Mouse (Mus musculus) activated CD4-positive, CD25-positive, alpha-beta regulatory T cell, adult 4 months (primary cell): ENCODE data around the gene Itgad. TPM values are rescaled to one million over a fixed set of nuclear protein-coding genes. Genes with fewer than 3 reads are reported as not detected.
A peak's percentile ranks its signal among the peaks of the same experiment; 100 is the strongest.

Experiments
- ATAC-seq: one replicate; pipeline ENCODE4 v1.8.0; 2017
- polyA plus RNA-seq, 2 experiments: library from polyadenylated mRNA; unstranded; fragments of 100-300 nt; shearing (Covaris generic); gene quantifications; one replicate each; pipeline ENCODE4 v1.2.1; 2017

The Itgad gene
- polyA plus RNA-seq, 2 experiments from 2014 or later = 0.40 TPM; not detected in 1

GRCm38 (mm10) chr7:128244410-128245025 is 90.3 kb downstream of the Itgad start:
- no peak for ATAC-seq

- ATAC-seq = no peak
Observed at GRCm38 (mm10) chr7:128245547-128245946, 91.4 kb downstream of the Itgad start.

- ATAC-seq = no peak
Observed at GRCm38 (mm10) chr7:128246496-128247391, 92.6 kb downstream of the Itgad start, which contains the start of gene Tgfb1i1. TSS of gene Tgfb1i1 (plus strand) at chr7:128246812.

- ATAC-seq = peak; percentile 46
Observed at GRCm38 (mm10) chr7:128247443-128247842, 93.3 kb downstream of the Itgad start.

GRCm38 (mm10) chr7:128248081-128249042 is 94.2 kb downstream of the Itgad start:
- ATAC-seq = no peak

- ATAC-seq = no peak
Observed at GRCm38 (mm10) chr7:128249998-128250397, 95.8 kb downstream of the Itgad start.

GRCm38 (mm10) chr7:128251946-128252345 is 97.8 kb downstream of the Itgad start:
- no peak for ATAC-seq

GRCm38 (mm10) chr7:128252609-128253008 is 98.4 kb downstream of the Itgad start:
- ATAC-seq = no peak

GRCm38 (mm10) chr7:128254978-128255377 is 100.8 kb downstream of the Itgad start:
- ATAC-seq = no peak

- ATAC-seq = no peak
Observed at GRCm38 (mm10) chr7:128255757-128256156, 101.6 kb downstream of the Itgad start.

GRCm38 (mm10) chr7:128256783-128257334 is 102.7 kb downstream of the Itgad start:
- no peak for ATAC-seq

- ATAC-seq = no peak
Observed at GRCm38 (mm10) chr7:128265411-128265810, 111.2 kb downstream of the Itgad start, which contains the start of gene Slc5a2. TSS of gene Slc5a2 (plus strand) at chr7:128265657.

GRCm38 (mm10) chr7:128266056-128266455 is 111.9 kb downstream of the Itgad start:
- ATAC-seq = no peak

- ATAC-seq = no peak
Observed at GRCm38 (mm10) chr7:128267391-128267790, 113.2 kb downstream of the Itgad start.

GRCm38 (mm10) chr7:128267813-128268212 is 113.6 kb downstream of the Itgad start:
- ATAC-seq = no peak

GRCm38 (mm10) chr7:128270431-128270850 is 116.3 kb downstream of the Itgad start:
- no peak for ATAC-seq

- ATAC-seq = no peak
Observed at GRCm38 (mm10) chr7:128271496-128271895, 117.3 kb downstream of the Itgad start.

Other genes starting within 250 kb of the Itgad start
- gene Kat8, start 241.9 kb upstream of the Itgad start, polyA plus RNA-seq = 10 to 100 TPM; 29.9 to 32.1 TPM
- gene Prss8, start 224.3 kb upstream of the Itgad start, polyA plus RNA-seq = not detected
- gene Prss36, start 207.7 kb upstream of the Itgad start, polyA plus RNA-seq = 1 to 10 TPM; 2.1 to 3.6 TPM
- 10 to 100 TPM; 36.5 to 39.3 TPM for gene Fus, start 186.9 kb upstream of the Itgad start, polyA plus RNA-seq
- 100 to 1,000 TPM; 429 to 455 TPM for gene Pycard, start 160.5 kb upstream of the Itgad start, polyA plus RNA-seq
- gene Trim72, start 150.4 kb upstream of the Itgad start, polyA plus RNA-seq = under 1 TPM in 1 of 2 experiments, not detected in 1; 0.36 TPM
- gene Itgam, start 91.7 kb upstream of the Itgad start, polyA plus RNA-seq = under 1 TPM; 0.66 to 0.94 TPM
- under 1 TPM in 1 of 2 experiments, not detected in 1; 0.08 TPM for gene Gm49368, start 91.7 kb upstream of the Itgad start, polyA plus RNA-seq
- gene Itgax, start 24.8 kb upstream of the Itgad start, polyA plus RNA-seq = not detected
- not detected for gene Cox6a2, start 52.0 kb downstream of the Itgad start, polyA plus RNA-seq
- 1 to 10 TPM; 3.9 to 5.6 TPM for gene Armc5, start 83.0 kb downstream of the Itgad start, polyA plus RNA-seq
- gene 9130023H24Rik, start 83.7 kb downstream of the Itgad start, polyA plus RNA-seq = 1 to 10 TPM; 4.0 to 5.8 TPM
- gene Tgfb1i1, start 92.4 kb downstream of the Itgad start, polyA plus RNA-seq = under 1 TPM in 1 of 2 experiments, not detected in 1; 0.59 TPM
- gene Slc5a2, start 111.3 kb downstream of the Itgad start, polyA plus RNA-seq = not detected
- gene BC017158, start 143.8 kb downstream of the Itgad start, polyA plus RNA-seq = 10 to 100 TPM in 1 of 2 experiments, 1 to 10 TPM in 1; 7.8 to 10.1 TPM